Mouse (Mus musculus): ENCODE data around the gene BC107364.
"Not testable (repeated sequence)": the region's sequence is repeated elsewhere in the genome, so short reads cannot be mapped to it uniquely, and the experiment has no call there.

BC107364 gene

GRCm38 (mm10) chr3:96452262-96452661 is at the start of gene BC107364:
TSS of gene BC107364 (minus strand) at chr3:96452306.
- DNase-seq (ENCODE audit: low read depth, low spot score), result not testable (repeated sequence)

- peak; percentile 59 for DNase-seq (ENCODE audit: low read depth, low spot score)
Observed at GRCm38 (mm10) chr3:96501391-96502115, 49.4 kb upstream of the BC107364 start.

DNA sequence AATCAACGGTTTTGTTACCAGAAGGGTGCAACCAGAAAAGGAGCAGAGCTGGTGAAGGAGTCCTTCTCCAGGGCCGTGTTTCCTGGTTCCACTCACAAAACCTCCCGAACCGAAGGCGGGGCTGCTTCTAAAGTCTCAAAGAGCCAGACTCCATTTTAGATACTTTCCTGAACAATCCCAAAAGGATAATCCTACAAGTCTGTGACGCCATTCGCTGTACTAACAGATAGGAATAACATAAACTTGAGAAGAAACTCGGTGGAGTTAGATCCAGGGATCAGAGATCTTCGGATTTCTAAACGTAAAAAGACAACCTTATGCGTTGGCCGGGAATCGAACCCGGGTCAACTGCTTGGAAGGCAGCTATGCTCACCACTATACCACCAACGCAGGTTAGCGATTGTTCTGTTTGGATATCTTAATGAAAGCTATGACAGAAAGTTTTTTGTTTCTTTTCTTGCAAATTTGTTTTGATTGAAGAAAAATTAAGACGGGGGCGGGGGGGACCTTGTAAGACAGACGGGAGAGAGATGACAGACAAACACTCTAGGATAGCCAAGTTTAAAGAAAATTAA is 48.7 kb upstream of the BC107364 start:
- peak; percentile 55 for DNase-seq (ENCODE audit: low read depth, low spot score)

- DNase-seq (ENCODE audit: low read depth, low spot score), result peak; percentile 76
Observed at GRCm38 (mm10) chr3:96500289-96500621, 48.1 kb upstream of the BC107364 start.

- peak; percentile 64 for DNase-seq (ENCODE audit: low read depth, low spot score)
Observed at GRCm38 (mm10) chr3:96499481-96500288, 47.6 kb upstream of the BC107364 start.

GRCm38 (mm10) chr3:96498476-96499245 is 46.6 kb upstream of the BC107364 start:
- no peak for DNase-seq (ENCODE audit: low read depth, low spot score)

DNA sequence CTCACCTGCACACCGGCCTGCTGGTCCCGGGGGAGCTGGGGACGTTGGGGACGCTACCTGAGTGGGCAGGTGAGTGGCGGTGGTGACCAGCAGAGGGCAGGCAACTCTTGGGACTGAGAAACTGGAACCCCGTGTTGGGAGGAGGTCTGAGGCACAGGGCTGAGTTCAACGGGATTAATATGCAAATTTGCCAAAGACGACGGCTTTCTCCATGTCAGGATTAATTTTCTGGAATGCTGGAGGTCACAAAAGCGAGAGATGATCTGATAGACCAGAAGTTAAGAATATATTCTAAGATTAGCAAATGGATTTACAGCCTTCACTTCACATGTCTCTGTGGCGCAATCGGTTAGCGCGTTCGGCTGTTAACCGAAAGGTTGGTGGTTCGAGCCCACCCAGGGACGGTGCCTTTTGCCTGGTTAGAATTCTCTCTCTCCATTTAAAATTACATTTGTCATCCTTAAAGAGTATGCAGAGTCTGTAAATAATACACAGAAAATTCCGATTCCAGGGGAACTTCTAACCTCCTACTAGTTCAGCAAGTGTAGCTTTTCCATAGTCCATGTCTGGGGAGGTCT is 45.4 kb upstream of the BC107364 start:
- DNase-seq (ENCODE audit: low read depth, low spot score), result peak; percentile 44

- not testable (repeated sequence) for DNase-seq (ENCODE audit: low read depth, low spot score)
Observed at GRCm38 (mm10) chr3:96496620-96497275, 44.6 kb upstream of the BC107364 start.

- no peak for DNase-seq (ENCODE audit: low read depth, low spot score)
Observed at GRCm38 (mm10) chr3:96496216-96496615, 44.1 kb upstream of the BC107364 start.

GRCm38 (mm10) chr3:96495490-96496210 is 43.5 kb upstream of the BC107364 start:
- no peak for DNase-seq (ENCODE audit: low read depth, low spot score)

GRCm38 (mm10) chr3:96494912-96495311 is 42.8 kb upstream of the BC107364 start:
- DNase-seq (ENCODE audit: low read depth, low spot score), result no peak

- not testable (repeated sequence) for DNase-seq (ENCODE audit: low read depth, low spot score)
Observed at GRCm38 (mm10) chr3:96494456-96494855, 42.4 kb upstream of the BC107364 start.

DNA sequence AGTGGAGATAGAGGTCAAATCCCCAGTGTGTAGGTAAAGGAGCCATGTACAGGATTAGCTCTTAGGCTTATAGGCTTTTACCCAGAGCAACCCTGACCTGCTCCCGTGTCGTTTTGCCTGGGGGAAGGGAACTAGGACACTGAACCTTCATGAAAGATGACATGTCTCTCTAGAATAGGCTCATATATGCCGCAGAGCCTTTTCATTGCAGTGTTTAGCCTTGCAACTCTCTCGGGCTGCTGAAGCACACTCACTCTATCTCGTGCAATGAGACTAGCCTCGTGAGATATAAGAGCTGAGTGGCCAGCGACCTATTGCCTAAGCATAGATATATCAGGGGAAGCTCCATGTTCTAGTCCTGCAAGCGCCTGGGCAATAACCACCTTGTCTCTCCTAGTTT is 37.5 kb upstream of the BC107364 start:
- not testable (repeated sequence) for DNase-seq (ENCODE audit: low read depth, low spot score)

- not testable (repeated sequence) for DNase-seq (ENCODE audit: low read depth, low spot score)
Observed at GRCm38 (mm10) chr3:96488907-96489629, 37.0 kb upstream of the BC107364 start.

DNA sequence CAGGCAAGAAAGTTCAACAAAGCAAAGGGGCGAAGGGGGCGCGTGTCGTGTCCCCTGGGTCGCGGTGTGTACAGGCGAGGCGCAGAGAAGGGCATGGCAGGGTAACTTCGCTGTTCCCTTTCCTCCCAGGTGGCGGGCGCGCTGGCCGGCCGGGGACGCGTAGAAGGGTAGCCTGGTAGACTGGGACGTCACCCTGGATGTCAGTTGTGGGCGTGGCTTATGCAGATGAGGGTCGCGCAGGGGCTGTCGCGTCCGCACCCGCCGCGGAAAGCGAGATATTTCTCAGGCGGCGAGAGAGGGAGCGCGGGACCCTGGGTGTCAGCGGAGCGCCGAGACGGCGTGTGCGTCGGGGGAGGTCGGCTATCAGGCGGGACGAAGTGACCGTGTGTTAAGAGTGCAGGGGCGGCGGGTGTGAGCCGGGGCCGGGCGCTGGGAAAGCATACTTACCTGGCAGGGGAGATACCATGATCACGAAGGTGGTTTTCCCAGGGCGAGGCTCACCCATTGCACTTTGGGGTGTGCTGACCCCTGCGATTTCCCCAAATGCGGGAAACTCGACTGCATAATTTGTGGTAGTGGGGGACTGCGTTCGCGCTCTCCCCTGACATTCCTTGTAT is 36.3 kb upstream of the BC107364 start:
- DNase-seq (ENCODE audit: low read depth, low spot score), result not testable (repeated sequence)

DNA sequence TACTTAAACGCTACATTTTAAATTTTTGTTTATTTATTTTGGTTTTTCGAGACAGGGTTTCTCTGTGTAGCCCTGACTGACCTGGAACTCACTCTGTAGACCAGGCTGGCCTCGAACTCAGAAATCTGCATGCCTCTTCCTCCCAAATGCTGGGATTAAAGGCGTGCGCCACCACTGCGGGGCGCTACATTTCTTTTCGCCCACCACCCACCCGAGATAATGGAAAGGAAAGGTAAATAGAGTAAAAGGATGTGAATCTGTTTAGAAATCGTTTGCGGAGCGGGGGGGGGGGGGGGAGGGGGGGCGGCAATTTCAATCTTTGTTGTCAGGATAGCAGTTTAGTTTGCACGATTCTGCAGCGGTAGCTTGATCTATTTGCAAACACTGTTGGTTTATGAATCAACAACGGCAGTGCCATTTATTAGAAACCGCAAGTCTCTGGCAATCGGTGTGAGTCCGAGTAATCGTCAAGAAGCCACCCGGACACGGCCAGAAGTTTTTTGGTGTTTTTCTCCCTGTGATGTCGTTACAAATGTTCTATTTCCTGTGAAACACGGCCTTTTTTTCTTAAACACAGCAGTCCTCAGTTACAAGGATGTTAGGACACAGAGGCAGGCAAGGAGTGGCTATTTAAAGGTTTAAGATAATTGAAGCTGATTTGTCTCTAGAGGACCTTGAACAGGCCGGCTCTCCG is 35.6 kb upstream of the BC107364 start:
- DNase-seq (ENCODE audit: low read depth, low spot score), result peak; percentile 34

DNA sequence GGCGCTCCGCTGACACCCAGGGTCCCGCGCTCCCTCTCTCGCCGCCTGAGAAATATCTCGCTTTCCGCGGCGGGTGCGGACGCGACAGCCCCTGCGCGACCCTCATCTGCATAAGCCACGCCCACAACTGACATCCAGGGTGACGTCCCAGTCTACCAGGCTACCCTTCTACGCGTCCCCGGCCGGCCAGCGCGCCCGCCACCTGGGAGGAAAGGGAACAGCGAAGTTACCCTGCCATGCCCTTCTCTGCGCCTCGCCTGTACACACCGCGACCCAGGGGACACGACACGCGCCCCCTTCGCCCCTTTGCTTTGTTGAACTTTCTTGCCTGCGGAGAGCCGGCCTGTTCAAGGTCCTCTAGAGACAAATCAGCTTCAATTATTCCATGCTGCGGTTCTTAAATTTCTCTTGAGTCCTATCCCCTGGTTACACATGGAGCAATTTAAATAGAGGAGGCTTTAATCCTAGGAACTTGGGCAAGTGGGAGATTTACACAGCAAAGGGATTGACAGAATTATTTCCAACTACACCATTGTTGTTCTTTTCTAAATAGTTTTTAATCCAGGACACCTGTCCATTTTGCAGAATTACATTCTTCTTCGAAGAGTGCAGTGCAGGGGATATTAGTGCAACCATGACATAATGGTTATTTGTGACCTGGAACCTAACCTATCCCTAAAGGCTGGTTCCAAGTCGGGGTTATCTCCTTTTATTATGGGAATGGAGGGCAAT is 34.9 kb upstream of the BC107364 start:
- DNase-seq (ENCODE audit: low read depth, low spot score), result not testable (repeated sequence)
